Mouse (Mus musculus) midbrain, embryonic 11.5 days (tissue): Measurements from ENCODE around the gene Syngr1. TPM values are rescaled to one million over a fixed set of nuclear protein-coding genes. Genes with fewer than 3 reads are reported as not detected.

Experiments
- ATAC-seq: fragments of 200-750 bp; cut with Nextera tagmentation; 2 replicates; pipeline ENCODE4 v1.8.0; 2017; ENCODE audit warnings: moderate TSS enrichment, moderate library complexity; ENCODE audit not compliant: low FRiP score
- DNase-seq: peaks from one replicate; pipeline ENCODE4 v3.0.0; 2015; ENCODE audit warnings: low spot score; ENCODE audit errors: missing footprints
- H3K27ac ChIP-seq: fragments of 300-500 bp; sonication (generic); 2 replicates; pipeline ENCODE4 v1.5.1; 2014; ENCODE audit warnings: low read depth, low read length
- H3K27me3 ChIP-seq: fragments of 300-500 bp; sonication (generic); 2 replicates; pipeline ENCODE4 v1.6.1; 2014; ENCODE audit warnings: mild to moderate bottlenecking, low read length, moderate library complexity, mixed read lengths; ENCODE audit not compliant: control insufficient read depth, insufficient read depth
- H3K36me3 ChIP-seq: fragments of 300-500 bp; sonication (generic); 2 replicates; pipeline ENCODE4 v1.6.1; 2014; ENCODE audit warnings: mild to moderate bottlenecking, low read length, moderate library complexity, mixed read lengths; ENCODE audit not compliant: control insufficient read depth, insufficient read depth
- H3K4me1 ChIP-seq: fragments of 300-500 bp; sonication (generic); 2 replicates; pipeline ENCODE4 v1.6.1; 2014; ENCODE audit warnings: low read length; ENCODE audit not compliant: control insufficient read depth, insufficient read depth
- H3K4me2 ChIP-seq: fragments of 300-500 bp; sonication (generic); 2 replicates; pipeline ENCODE4 v1.6.1; 2014; ENCODE audit warnings: mild to moderate bottlenecking, moderate library complexity
- H3K4me3 ChIP-seq: fragments of 300-500 bp; sonication (generic); 2 replicates; pipeline ENCODE4 v1.5.1; 2014; ENCODE audit warnings: low read depth, low read length
- H3K9ac ChIP-seq: fragments of 300-500 bp; sonication (generic); 2 replicates; pipeline ENCODE4 v1.6.1; 2014; ENCODE audit warnings: low read length
- H3K9me3 ChIP-seq: fragments of 300-500 bp; sonication (generic); 2 replicates; pipeline ENCODE4 v1.6.1; 2016; ENCODE audit warnings: low read length; ENCODE audit not compliant: control insufficient read depth
- WGBS: fragments of 180-500 bp; shearing (Covaris S2); extraction: QIAGEN DNeasy Blood & Tissue Kit; methylation state at CpG from one replicate; pipeline ENCODE4 v1.1.7; 2014; 5-methylcytosine and 5-hydroxymethylcytosine counted together
- polyA plus RNA-seq: library from polyadenylated mRNA; unstranded; fragments of >200 nt; fragmentation: Nextera tagmentation; extraction: Ambion mirVana; gene quantifications from 2 replicates; pipeline ENCODE4 v1.2.1, GENCODE M21; 2014

The Syngr1 gene
- polyA plus RNA-seq, 1 experiment from 2014 or later: 7.4 TPM

DNA sequence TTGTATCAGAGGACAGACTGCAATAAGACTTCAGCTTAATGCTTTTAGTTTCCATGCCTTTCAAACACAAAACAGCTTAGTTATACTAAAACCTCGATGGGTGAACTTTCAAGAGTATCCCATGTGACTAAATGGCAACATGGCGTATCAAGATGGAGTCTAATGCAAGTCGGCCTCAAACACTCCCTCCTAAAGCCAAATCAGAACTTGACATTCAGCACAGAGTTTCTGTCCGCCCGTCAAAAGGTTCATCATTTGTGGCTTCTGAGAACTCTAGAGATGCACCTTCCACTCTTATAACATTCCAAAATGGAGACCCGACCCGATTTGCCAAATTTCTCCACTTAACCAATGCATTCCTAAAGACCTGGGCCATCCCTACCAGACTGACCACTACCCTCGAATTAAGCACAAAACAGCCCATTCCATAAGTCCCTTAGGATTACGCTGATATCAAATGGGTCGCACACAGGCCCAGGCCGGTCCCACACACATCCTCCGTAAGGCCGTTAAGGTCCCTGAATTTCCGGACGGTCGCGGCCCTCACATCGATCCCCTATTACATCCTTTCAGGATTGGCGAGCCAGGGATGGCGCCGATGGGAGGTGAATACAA lies 8.4 kb upstream of the Syngr1 start:
- DNase-seq (peak; percentile 91), ATAC-seq (0 out of 2 replicates have a peak, but pooled peaks have one; percentile 7)
- under 1% methylated on average over 21 of the region's 21 CpGs for WGBS

DNA sequence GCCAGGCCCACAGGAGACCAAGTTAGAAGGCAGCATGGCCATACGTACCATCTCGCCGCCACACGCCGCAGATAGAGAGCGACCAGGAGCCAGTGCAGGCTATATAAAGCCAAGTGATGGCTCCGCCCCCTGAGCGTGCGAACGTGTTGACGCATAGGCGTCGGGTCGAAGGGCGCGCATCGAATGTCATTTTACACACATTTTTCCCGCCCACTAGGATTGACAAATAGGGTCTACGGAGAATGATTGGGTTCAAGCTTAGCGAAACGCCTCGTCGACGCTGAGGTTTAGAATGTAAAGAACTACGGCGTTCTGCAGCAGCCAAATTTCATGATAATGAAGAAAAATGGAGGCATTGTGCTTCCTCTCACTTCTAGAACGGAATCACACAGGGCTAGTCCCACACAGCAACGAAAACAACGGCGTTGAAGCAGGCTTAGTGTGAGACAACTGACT lies 7.8 kb upstream of the Syngr1 start:
- Histone ChIP-seq H3K36me3 (peaks cover 26% of the 10 kb centered on the region), H3K27me3 (no peaks in the 10 kb centered on the region), H3K9me3 (no peaks in the 10 kb centered on the region), H3K4me2 (peak overlapping the region; percentile 55), H3K27ac (peak overlapping the region; percentile 89), H3K9ac (peak overlapping the region; percentile 97), H3K4me3 (peak overlapping the region; percentile 78), H3K4me1 (peaks cover 22% of the 10 kb centered on the region)
- under 1% methylated on average over 30 of the region's 30 CpGs for WGBS
- DNase-seq (peak; percentile 100), ATAC-seq (peak; percentile 96)

More for the DNA sequence above, 8.4 kb upstream of the Syngr1 start:
- peaks cover 22% of the 10 kb centered on the region for H3K4me1 ChIP-seq
- H3K27me3 ChIP-seq: no peaks in the 10 kb centered on the region
- peak overlapping the region; percentile 55 for H3K4me2 ChIP-seq
- peaks cover 32% of the 10 kb centered on the region for H3K36me3 ChIP-seq
- H3K9ac ChIP-seq: peak overlapping the region; percentile 97
- H3K4me3 ChIP-seq: peak overlapping the region; percentile 78
- peak overlapping the region; percentile 81 for H3K27ac ChIP-seq
- H3K9me3 ChIP-seq: no peaks in the 10 kb centered on the region

DNA sequence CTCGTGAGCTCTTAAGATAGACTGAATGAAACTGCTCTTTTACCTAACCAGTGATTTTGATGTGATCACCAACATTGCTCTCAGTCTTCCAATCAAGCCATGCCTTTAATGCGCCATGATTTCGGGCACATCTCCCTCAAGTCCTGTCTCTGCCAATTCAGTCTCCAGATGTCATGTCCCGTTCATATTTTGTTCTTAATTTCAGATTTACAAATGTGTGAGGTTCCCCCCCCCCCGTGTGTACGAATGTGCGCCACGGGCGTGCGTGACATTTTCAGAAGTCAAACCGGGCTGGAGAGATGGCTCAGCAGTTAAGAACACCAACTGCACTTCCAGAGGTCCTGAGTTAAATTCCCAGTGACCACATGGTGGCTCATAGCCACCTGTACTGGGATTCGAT lies 7.4 kb upstream of the Syngr1 start:
- Histone ChIP-seq H3K9me3 (no peaks in the 10 kb centered on the region), H3K9ac (peak overlapping the region; percentile 73), H3K36me3 (peaks cover 24% of the 10 kb centered on the region), H3K27ac (peak overlapping the region; percentile 89), H3K27me3 (no peaks in the 10 kb centered on the region), H3K4me1 (peaks cover 22% of the 10 kb centered on the region), H3K4me3 (peak overlapping the region; percentile 78), H3K4me2 (peak overlapping the region; percentile 55)
- WGBS: 3% methylated on average over 12 of the region's 12 CpGs
- DNase-seq (no peak), ATAC-seq (peak; percentile 20; the same call in 1 of the 2 replicates)

DNA sequence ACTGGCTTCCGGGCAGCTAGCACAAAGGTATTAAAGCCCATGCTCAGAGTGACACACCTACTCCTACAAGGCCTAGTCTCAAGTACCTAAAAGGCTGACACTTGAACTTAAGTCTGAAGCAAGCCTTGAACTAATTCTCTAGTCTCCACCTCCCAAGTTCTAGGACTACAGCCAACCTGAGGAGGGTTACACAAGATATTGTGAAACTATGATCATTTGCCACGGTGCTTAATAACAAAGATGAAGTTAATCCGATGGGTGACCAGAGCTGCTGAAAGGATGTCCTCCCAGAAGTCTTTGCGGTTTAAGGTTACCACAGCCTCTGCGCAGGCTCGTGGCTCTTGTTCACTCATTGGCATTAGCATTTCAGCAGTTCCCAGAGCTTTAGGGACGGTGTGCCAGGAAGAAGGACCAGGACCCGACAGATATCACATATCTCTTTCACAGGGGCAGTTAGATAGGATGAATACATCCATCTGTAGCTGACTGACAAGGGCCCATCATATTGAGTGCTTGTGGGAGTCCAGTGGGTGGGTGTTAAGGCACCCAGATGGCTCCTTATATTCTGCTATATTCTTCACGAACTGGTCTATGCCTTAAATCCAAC lies 3.6 kb upstream of the Syngr1 start:
- H3K4me2 ChIP-seq: no peak overlapping the region
- no peak for ATAC-seq
- H3K9ac ChIP-seq: no peak overlapping the region
- DNase-seq: no peak
- no peaks in the 10 kb centered on the region for H3K36me3 ChIP-seq
- H3K27me3 ChIP-seq: peaks cover 15% of the 10 kb centered on the region
- H3K4me3 ChIP-seq: no peak overlapping the region
- H3K4me1 ChIP-seq: 0 out of 2 replicates have a peak, but pooled peaks cover 2% of the 10 kb centered on the region
- H3K27ac ChIP-seq: no peak overlapping the region
- WGBS: 84% methylated on average over 9 of the region's 9 CpGs
- no peaks in the 10 kb centered on the region for H3K9me3 ChIP-seq

DNA sequence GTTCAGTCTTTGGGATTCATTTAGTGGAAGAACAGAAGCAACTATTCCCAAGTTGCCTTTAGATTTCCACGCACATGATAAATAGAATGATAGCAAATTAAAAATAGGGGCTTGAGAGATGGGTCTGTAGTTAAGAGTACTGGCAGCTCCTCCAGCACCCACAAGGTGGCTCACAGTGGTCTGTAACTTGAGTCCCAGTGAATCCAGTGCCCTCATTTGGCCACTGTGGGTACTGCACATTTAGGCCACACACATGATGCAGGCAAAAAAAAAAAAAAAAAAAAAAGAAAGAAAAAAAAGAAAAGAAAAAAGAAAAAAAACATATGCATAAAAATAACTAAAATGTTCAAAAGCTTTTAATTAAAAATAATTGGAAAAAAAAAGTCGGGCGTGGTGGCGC lies 2.5 kb upstream of the Syngr1 start:
- 37% methylated on average over 4 of the region's 4 CpGs for WGBS
- H3K27ac ChIP-seq: no peak overlapping the region
- 0 out of 2 replicates have a peak, but pooled peaks cover 2% of the 10 kb centered on the region for H3K4me1 ChIP-seq
- H3K9me3 ChIP-seq: no peaks in the 10 kb centered on the region
- peaks cover 19% of the 10 kb centered on the region for H3K27me3 ChIP-seq
- ATAC-seq (no peak), DNase-seq (peak; percentile 99)
- H3K36me3 ChIP-seq: no peaks in the 10 kb centered on the region
- H3K9ac ChIP-seq: no peak overlapping the region
- no peak overlapping the region for H3K4me2 ChIP-seq
- no peak overlapping the region for H3K4me3 ChIP-seq

DNA sequence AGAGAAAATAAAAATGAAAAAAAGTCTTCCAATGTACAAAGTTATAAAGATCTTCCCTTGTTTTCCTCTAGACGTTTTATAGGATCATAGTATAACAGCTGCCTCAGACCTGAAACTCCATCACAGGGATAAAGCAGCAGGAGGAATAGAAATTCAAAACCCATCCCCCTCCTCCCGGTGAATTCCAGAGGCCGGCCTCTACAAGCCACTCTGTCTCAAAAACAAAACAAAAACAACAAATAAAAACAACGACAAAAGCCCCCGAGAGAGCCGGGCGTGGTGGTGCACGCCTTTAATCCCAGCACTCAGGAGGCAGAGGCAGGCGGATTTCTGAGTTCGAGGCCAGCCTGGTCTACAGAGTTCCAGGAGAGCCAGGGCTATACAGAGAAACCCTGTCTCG lies 979 bp upstream of the Syngr1 start:
- Histone ChIP-seq H3K9me3 (no peaks in the 10 kb centered on the region), H3K4me1 (0 out of 2 replicates have a peak, but pooled peaks cover 2% of the 10 kb centered on the region), H3K9ac (no peak overlapping the region), H3K27ac (no peak overlapping the region), H3K27me3 (peaks cover 19% of the 10 kb centered on the region), H3K4me2 (no peak overlapping the region), H3K4me3 (no peak overlapping the region), H3K36me3 (no peaks in the 10 kb centered on the region)
- WGBS: 73% methylated on average over 11 of the region's 11 CpGs
- ATAC-seq (no peak), DNase-seq (peak; percentile 81)

DNA sequence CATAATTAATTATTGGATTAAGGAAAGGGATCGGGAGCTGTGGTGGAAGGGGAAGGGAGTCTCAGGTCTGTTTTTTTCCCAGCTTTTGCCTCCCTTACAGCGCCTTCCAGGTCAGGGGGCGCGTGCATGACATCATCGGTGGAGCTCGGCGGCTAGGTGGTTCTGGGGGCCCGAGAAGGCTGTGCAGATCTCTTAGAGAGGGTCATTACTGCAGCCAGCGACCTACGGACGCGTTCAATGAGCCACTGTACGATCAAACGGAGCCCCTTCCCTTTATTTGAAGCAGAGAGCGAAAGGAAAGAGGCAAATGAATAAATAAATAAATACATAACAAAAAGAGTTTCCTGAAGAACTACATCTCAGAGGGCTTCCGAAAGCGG lies 403 bp upstream of the Syngr1 start:
- WGBS: 1% methylated on average over 17 of the region's 17 CpGs
- H3K27me3 ChIP-seq: peaks cover 19% of the 10 kb centered on the region
- no peaks in the 10 kb centered on the region for H3K36me3 ChIP-seq
- no peak overlapping the region for H3K27ac ChIP-seq
- H3K9me3 ChIP-seq: no peaks in the 10 kb centered on the region
- H3K4me3 ChIP-seq: peak overlapping the region; percentile 68
- peak overlapping the region; percentile 74 for H3K9ac ChIP-seq
- peak overlapping the region; percentile 93 for H3K4me2 ChIP-seq
- DNase-seq (peak; percentile 95), ATAC-seq (peak; percentile 45; the same call in 1 of the 2 replicates)
- H3K4me1 ChIP-seq: 0 out of 2 replicates have a peak, but pooled peaks cover 2% of the 10 kb centered on the region

DNA sequence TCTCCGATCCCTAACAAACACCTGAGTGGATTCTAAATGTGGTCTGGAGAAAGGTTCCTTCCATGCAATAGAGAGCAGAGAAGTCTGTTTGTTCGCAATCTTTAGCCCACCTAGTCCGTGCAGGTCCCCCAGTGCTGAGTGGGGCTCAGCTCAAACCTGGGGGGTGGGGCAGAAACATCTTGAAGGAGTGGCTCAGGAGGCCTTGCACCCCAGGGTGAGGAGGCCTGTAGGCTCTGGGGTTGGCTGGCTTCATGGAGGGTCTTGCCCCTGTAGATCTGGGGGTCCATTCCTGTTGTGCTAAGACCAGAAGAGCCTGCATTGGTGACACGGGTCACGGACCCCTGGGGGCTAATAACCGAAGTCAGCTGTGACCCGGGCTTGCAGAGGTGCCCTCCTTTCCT lies 907 bp downstream of the Syngr1 start:
- H3K4me1 ChIP-seq: 0 out of 2 replicates have a peak, but pooled peaks cover 2% of the 10 kb centered on the region
- peak overlapping the region; percentile 93 for H3K4me2 ChIP-seq
- no peaks in the 10 kb centered on the region for H3K36me3 ChIP-seq
- H3K27ac ChIP-seq: no peak overlapping the region
- ATAC-seq: no peak
- H3K27me3 ChIP-seq: peaks cover 19% of the 10 kb centered on the region
- peak; percentile 84 for DNase-seq
- 20% methylated on average over 7 of the region's 7 CpGs for WGBS
- peak overlapping the region; percentile 68 for H3K4me3 ChIP-seq
- no peak overlapping the region for H3K9ac ChIP-seq
- H3K9me3 ChIP-seq: no peaks in the 10 kb centered on the region

DNA sequence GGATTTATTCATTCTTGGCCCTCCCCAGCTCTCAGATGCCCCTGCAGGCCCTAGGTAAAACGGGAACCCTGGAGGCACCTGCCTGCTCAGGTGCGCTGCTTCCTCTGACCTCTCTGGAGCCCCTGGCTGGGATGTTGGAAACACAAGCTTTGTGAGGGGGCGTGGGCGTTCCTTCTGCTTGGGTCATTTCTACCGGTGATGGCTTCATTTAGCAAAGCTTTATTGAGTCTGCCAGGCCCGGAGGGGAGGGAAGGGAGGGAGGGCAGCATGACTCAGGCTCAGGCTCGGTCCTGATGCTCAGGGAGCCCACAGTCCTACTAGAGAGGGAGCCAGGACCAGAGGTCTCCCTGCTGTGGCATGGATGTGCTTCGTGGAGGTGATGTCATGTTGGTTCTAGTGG lies 1.5 kb downstream of the Syngr1 start:
- H3K9ac ChIP-seq: no peak overlapping the region
- peaks cover 19% of the 10 kb centered on the region for H3K27me3 ChIP-seq
- DNase-seq (peak; percentile 85), ATAC-seq (no peak)
- 12% methylated on average over 8 of the region's 8 CpGs for WGBS
- no peak overlapping the region for H3K4me2 ChIP-seq
- H3K36me3 ChIP-seq: no peaks in the 10 kb centered on the region
- H3K4me1 ChIP-seq: peaks cover 3% of the 10 kb centered on the region; the same call in 1 of the 2 replicates
- no peaks in the 10 kb centered on the region for H3K9me3 ChIP-seq
- H3K27ac ChIP-seq: no peak overlapping the region
- H3K4me3 ChIP-seq: no peak overlapping the region
